Mouse (Mus musculus) ES-Bruce4 (cell line): ENCODE measurements at regions not wholly inside any gene's neighbourhood (a gene's known extent, or its start where the extent isn't known, plus 50 kb on each side); places are given as distances from the start of the nearest gene placed in this dataset.

Experiments
- CTCF ChIP-seq: IDR thresholded peaks from one replicate; pipeline ENCODE4 v1.8.1; 2011; ENCODE audit warnings: low read depth, low read length
- EP300 ChIP-seq: IDR thresholded peaks from 2 replicates; pipeline ENCODE4 v1.6.1; 2011; ENCODE audit warnings: low read depth, low read length; ENCODE audit not compliant: insufficient read depth
- POLR2A ChIP-seq: IDR thresholded peaks from one replicate; pipeline ENCODE4 v1.8.1; 2011; ENCODE audit warnings: low read length; ENCODE audit not compliant: insufficient read depth

GRCm38 (mm10) chr12:109857705-109858104 is 257.6 kb upstream of the Rtl1 start:
- TF ChIP-seq CTCF, result no peak
- TF ChIP-seq POLR2A, result no peak
- TF ChIP-seq EP300, result no peak
